Mouse (Mus musculus) CD4-positive, CD25-positive, alpha-beta regulatory T cell, adult 4 months (primary cell): Measurements from ENCODE around the gene Rmnd1. TPM values are rescaled to one million over a fixed set of nuclear protein-coding genes. Genes with fewer than 3 reads are reported as not detected.

Experiments
- polyA plus RNA-seq, 2 experiments: library from polyadenylated mRNA; unstranded; fragments of 100-300 nt; shearing (Covaris generic); gene quantifications; one replicate each; pipeline ENCODE4 v1.2.1; 2017

Gene Rmnd1
- polyA plus RNA-seq, 2 experiments from 2014 or later: 62.6 to 68.9 TPM

Other genes with a start within 250 kb of the Rmnd1 start
- gene Akap12, start 166.0 kb downstream of the Rmnd1 start, polyA plus RNA-seq: 1 to 10 TPM; 6.7 to 7.9 TPM
- 10 to 100 TPM; 10.2 to 10.5 TPM for gene Zbtb2, start 44.3 kb downstream of the Rmnd1 start, polyA plus RNA-seq
- 10 to 100 TPM; 30.3 to 41.4 TPM for gene Armt1, start 79 bp upstream of the Rmnd1 start, polyA plus RNA-seq
- under 1 TPM; 0.27 to 0.95 TPM for gene Ccdc170, start 50.1 kb upstream of the Rmnd1 start, polyA plus RNA-seq
- 1 to 10 TPM; 1.2 to 1.9 TPM for gene Esr1, start 179.2 kb upstream of the Rmnd1 start, polyA plus RNA-seq